Mouse (Mus musculus): Measurements from ENCODE around the gene Tas2r122.
"Not testable (repeated sequence)": the region's sequence is repeated elsewhere in the genome, so short reads cannot be mapped to it uniquely, and the experiment has no call there.

Tas2r122 gene

DNA sequence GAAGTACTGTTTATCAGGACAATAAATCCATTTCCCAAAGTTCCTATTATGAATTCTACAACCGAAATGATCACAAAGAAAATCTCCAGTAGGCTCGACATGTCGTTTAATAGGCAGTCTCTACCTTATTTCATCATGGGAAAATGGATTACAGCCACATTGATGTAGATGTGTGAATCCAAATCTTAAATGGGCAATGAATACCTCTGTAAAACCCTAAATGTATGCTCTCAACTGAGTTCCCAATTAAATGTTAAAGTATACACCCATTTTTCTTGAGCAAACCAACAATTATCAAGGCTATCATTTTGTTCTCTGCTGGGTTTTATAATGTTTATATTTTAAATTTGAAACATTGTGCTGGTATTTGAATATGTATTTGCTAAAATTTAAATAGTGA, at the start of gene Tas2r122:
Gene Tas2r122 (minus strand): TSS at position 101 of the 400 bp plus-strand sequence.
- no peak for DNase-seq (ENCODE audit: low spot score in 2 of 2)

DNA sequence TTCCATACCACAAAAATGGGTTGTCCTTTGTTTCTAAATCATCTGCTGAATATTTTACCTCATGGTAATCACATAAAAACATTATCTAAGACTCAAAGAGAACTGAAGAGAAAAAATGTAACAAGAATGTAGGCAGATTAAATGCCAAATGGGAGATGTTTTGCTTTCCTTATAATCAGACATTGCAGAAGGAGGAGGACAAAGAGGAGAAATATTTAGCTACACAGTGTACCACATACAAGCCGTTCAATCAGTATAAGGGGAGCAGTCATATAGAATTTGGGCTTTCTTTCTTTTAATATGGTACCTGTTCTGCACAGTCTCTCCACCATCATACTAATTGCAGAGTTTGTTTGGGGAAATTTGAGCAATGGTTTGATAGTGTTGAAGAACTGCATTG, 42.7 kb upstream of the Tas2r122 start, which contains the start of gene Tas2r124:
Gene Tas2r124 (plus strand): TSS at position 301 of the 400 bp plus-strand sequence.
- no peak for DNase-seq (ENCODE audit: low spot score in 2 of 2)

DNA sequence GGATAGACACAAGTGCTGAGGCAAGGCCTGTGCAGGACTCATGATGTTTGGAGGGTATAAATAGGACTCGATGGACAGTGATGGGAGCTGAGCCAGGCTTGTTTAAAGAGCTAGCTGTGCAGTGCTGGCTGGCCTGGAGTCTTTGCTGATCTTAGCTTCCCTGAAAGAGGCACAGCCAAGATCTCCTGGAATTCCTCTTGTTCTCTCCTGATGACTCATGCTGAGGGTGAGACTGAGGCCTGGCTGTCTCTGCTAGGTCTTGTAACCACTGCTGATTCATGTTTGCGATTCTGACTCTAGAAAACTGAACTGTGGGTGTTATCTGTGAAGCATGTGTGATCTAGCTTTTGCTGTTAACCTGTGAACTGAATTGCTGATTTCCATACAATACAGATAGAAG, 38.5 kb upstream of the Tas2r122 start:
- no peak for DNase-seq (ENCODE audit: low spot score in 2 of 2)

DNA sequence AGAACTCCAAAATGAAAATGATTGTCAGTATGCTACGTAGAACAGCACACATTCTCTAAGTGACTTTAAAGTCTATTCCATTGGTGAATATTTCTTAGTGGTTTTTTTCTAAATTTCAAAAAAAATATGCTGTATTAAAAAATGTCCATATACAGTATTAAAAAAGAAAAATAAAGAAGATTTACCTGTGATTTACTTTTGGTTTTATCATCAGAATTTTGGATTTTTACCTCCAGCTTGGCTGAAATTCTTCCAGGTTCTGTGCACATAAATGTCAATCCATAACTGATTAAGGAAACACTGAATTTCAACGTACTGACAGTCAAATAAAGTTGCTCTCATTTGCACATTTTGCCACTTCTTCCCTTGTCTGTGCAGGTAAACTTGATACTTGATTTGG, 26.2 kb upstream of the Tas2r122 start, which contains the start of gene Tas2r115:
Gene Tas2r115 (minus strand): TSS at position 101 of the 400 bp plus-strand sequence.
- DNase-seq (ENCODE audit: low spot score in 2 of 2): no peak

DNA sequence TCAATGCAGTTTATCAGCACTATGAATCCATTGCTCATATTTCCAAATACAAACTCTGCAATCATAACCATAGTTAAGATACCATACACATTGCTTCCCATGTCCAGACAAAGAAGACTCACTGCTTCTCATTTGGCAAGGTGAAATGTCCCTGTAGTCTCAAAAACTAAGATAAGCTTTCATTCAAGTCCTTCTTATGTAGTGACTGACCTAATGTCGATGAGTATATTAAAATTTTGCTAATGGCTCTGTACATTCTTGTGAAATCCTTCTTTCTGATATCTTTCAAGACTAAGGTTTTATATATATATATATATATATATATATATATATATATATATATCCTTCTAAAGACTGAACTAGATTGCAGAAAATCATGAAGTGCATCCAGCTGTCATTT, 10.8 kb downstream of the Tas2r122 start, which contains the start of gene Tas2r121:
Gene Tas2r121 (minus strand): TSS at position 101 of the 400 bp plus-strand sequence.
- no peak for DNase-seq (ENCODE audit: low spot score in 2 of 2)

DNA sequence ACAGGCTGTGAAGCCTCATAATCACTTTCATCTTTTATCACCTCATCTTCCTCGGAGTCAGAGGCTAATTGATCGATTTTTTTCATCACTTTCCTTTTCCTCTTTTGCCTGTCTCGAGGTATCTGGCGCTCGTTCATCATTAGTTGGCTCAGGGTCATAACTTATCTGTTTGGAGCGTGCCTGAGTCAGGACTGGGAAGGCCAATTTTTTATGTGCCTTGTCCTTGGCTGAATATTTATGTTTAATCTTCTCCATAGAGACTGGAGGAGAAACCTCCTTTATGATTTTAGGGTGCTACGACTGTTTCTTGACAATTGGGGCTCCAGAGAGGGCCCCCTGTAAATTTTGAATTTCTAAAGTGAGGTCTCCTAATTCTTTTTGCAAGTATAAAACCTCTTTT, 20.1 kb downstream of the Tas2r122 start:
- not testable (repeated sequence) for DNase-seq (ENCODE audit: low spot score in 2 of 2)
